Mouse (Mus musculus): ENCODE measurements around the gene Ncoa1.

DNA sequence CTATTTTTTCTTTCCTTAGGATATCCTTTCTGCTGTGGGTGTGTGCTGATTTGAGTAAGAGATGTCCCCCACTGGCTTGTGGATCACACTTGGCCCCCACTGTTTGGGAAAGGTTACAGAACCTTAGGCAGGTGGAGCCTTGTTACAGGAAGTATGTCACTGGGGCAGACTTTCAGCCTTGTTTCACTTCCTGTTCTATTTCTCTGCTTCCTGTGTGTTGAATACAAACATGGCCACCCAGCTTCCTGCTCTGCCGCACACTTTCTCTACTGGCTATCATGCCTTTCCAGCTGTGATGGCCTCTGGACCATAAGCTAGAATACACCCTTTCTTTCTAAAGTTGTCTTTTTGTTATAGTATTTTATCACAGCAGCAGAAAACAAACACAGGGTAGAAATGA is 111.0 kb downstream of the Ncoa1 start:
- TF ChIP-seq ZC3H11A (IDR thresholded peaks at IDR 0.05; ENCODE audit: low read depth, low read length) (no peak), NELFE (IDR thresholded peaks at IDR 0.05; ENCODE audit: low read depth, low read length) (no peak), ZMIZ1 (IDR thresholded peaks at IDR 0.05; ENCODE audit: low read depth, low read length) (no peak), E2F4 (IDR thresholded peaks at IDR 0.05; ENCODE audit: borderline replicate concordance, low read depth, low read length) (no peak), HCFC1 (IDR thresholded peaks at IDR 0.05; ENCODE audit: low read depth, low read length) (0 out of 2 replicates have a peak, but pooled peaks have one; percentile 12), POLR2A (IDR thresholded peaks at IDR 0.05; ENCODE audit: control insufficient read depth in 1 of 2, insufficient read depth in 1 of 2, low read depth in 1 of 2, low read length in 2 of 2, poor library complexity in 1 of 2) (no peak), CTCF (IDR thresholded peaks at IDR 0.05 in 2 of 3, conservative IDR thresholded peaks at IDR 0.05 in 1 of 3; ENCODE audit: control insufficient read depth in 1 of 3, insufficient read depth in 1 of 3, low read depth in 2 of 3, low read length in 3 of 3, poor library complexity in 1 of 3, severe bottlenecking in 1 of 3) (no peak), EP300 (IDR thresholded peaks at IDR 0.05; ENCODE audit: low read depth in 1 of 2, low read length in 2 of 2) (no peak), ZNF384 (IDR thresholded peaks at IDR 0.05; ENCODE audit: low read depth, low read length) (no peak)

Data from MEL (cell line).